Mouse (Mus musculus) cerebellum, adult (tissue): ENCODE data around the gene Art1.

Experiments used
- ATAC-seq: cut with Nextera tagmentation; 2 replicates; pipeline ENCODE4 v1.9.2; 2017; ENCODE audit warnings: mild to moderate bottlenecking, moderate library complexity, mixed read lengths; ENCODE audit not compliant: insufficient number of reproducible peaks, low FRiP score, low TSS enrichment

The Art1 gene

GRCm38 (mm10) chr7:102101487-102101886 is at the start of gene Art1:
Gene Art1, plus strand, starts transcription at chr7:102101743.
- no peak for ATAC-seq

GRCm38 (mm10) chr7:102061353-102061752 is 40.2 kb upstream of the Art1 start:
- no peak for ATAC-seq

GRCm38 (mm10) chr7:102062203-102062602 is 39.3 kb upstream of the Art1 start:
- ATAC-seq = no peak

DNA sequence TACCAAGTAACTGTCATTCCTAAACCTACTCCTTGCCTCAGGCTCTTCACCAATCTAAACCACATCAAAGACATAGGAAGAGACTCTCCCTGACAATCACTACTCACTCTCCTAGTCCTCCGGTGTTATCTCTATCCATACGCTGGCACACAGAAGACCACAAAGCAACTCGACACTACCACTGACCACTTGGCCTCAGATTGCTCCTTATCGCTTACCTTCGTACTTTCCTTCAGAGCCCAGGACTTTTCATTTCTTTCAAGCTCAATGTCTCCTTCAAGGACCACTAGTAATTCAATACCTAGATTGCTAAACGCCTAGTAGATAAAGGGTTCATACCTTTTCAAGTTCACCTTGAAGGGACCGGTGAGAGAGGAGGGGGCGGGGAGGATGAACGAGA is 37.7 kb upstream of the Art1 start:
- ATAC-seq = no peak

DNA sequence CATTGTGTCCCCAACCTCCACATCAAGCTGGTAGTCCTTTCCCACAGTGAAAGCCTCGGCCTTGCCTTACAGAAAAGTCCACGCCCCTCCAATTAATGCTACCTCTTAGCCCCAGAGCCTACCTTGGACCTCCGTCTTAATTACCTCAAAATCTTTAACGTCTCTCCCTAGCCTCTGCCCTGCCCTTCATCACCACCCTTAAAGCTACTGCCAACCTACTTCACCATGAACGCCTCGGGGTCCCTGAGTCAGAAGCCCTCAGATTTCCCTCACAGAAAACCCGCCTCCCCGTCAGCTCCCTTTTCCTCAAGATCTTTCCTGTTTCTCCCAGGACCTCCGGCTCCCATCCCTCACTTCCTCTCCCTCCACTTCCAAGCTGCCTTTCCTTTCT is 36.9 kb upstream of the Art1 start:
- no peak; the same call in 1 of the 2 replicates for ATAC-seq

DNA sequence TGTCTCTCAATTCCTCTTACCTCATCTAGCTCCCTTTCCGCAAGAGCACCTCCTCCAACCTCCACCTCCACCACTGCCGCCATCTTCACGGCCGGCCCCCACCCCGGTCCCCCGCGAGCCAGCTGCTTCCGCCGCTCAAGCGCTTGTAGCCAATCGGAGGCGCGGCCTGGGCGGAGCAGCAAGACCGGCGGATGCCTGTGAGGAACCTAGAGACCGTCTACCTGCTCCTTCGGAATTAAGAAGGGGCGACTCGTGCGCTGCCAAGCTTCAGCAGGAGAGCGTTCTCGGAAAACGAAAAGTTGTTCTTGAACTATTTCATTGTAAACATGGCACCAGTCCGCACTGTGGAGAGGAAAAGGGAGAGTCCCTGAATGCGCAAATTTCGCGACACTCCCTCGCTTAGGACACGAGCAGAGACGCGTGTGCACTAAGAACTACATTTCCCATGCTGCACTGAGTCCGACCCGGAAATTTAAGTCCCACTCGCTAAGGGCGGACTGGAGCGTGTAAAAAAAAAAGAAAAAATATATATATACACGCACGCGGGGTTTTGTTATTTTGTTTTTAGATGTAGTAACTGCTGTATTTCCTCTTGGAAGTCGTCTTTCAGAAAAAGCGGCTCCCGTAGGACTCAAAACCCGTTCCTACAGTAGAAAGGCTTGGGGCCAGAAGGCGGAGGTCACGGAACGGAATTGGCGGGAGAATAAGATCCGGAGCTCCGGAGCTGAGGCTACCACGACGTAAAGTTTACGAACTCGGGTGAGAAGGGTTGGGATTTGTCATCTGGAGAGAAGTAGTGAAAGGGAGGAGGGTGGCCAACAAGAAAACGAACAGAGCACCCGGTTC is 36.3 kb upstream of the Art1 start, which contains the start of the genes Rnf121, Xndc1 and Xntrpc:
Gene Rnf121, minus strand, starts transcription at position 424 of the 846 bp plus-strand sequence.
Gene Xndc1, plus strand, starts transcription at position 466 of the 846 bp plus-strand sequence.
Gene Xntrpc, plus strand, starts transcription at position 668 of the 846 bp plus-strand sequence.
- peak; percentile 95 for ATAC-seq

GRCm38 (mm10) chr7:102066363-102066762 is 35.2 kb upstream of the Art1 start:
- no peak for ATAC-seq

- no peak for ATAC-seq
Measured at GRCm38 (mm10) chr7:102076714-102077296, 24.7 kb upstream of the Art1 start.

- ATAC-seq = no peak
Measured at GRCm38 (mm10) chr7:102078517-102078916, 23.0 kb upstream of the Art1 start.

GRCm38 (mm10) chr7:102080311-102080710 is 21.2 kb upstream of the Art1 start:
- ATAC-seq = no peak

DNA sequence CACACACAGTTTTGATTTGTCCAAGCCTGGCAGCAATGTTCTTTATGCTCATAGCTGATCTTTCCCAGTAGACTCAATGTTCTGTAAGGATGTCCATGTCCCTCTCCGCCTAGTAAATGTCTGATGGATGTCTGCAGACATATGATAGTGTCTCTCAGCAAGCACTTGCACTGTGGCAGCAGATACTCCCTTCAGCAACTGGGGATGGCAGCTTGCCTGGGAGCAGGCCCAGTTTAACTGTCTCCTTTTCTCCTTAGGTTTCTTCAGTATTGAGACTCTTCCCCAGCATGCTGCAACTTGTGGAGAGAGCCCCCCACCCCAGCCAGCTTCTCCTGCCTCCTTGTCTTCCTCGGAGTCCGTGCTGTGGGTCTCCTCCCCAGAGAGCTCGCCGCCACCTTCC is 19.8 kb upstream of the Art1 start:
- no peak for ATAC-seq

DNA sequence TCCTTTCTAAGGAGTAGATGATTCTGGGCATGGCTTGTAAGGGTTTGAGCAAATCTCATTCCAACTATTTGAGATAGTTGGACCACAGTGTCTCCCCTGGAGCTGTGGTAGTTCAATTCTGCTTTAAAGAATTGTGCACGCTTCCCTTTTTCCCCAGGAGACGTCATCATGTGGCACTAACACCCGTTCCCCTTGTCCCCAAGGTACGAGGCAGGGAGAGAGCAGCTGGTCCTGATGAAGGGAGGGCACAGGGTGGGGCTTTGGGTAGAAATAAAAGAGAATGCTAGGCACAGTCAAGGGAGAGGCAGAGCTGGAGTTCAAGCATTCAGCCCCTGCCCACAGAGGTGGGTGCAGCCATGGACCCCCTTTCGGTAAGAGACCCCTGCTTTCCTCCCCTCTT is 18.7 kb upstream of the Art1 start, which contains the start of gene Trpc2:
Gene Trpc2, plus strand, starts transcription at position 301 of the 400 bp plus-strand sequence.
- ATAC-seq = no peak

GRCm38 (mm10) chr7:102084041-102084696 is 17.4 kb upstream of the Art1 start:
- no peak for ATAC-seq

- no peak for ATAC-seq
Measured at GRCm38 (mm10) chr7:102087336-102087735, 14.2 kb upstream of the Art1 start.

DNA sequence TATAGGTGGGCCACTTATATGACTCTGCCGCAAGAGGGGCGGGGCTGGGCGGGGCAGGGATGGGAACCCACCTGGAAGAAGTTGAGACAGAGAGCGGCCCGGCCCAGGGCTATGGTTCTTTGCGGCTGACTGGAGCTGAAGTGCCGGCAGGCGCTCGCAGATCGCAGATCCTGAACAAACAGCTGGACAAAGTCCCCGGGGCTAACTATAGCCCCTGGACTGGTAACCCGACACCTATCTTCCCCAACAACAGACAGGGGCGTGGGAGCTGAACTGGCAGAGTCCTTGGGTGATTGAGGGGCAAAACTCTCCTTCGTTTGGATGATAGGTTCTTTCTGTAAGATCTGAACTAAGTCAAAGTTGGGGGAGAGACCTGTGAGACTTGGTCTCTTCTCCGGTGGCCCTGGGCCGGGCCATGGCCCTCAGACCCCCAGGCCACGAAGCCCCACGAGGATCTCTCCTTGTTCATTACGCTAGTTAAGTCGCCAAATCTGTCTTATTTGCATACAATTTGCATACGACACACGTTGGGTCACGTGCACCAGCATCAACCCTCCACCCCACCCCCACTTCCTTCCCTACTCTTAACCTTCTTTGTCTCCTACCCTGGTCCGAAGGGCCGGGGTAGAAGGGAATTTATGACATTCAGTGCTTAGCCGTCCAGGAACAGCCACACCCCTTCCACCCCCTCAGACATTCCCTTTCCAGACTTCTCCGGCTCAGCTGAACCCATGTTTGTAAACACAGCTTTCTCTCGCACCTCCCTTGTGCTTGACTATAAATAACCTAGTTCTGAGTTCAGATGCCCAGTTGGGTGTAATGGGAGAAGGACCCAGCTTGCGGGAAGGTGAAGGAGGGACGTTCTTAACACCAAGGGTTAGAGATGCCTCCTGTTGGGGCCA is 1.5 kb upstream of the Art1 start:
- no peak for ATAC-seq

GRCm38 (mm10) chr7:102100868-102101267 is 675 bp upstream of the Art1 start:
- no peak for ATAC-seq

DNA sequence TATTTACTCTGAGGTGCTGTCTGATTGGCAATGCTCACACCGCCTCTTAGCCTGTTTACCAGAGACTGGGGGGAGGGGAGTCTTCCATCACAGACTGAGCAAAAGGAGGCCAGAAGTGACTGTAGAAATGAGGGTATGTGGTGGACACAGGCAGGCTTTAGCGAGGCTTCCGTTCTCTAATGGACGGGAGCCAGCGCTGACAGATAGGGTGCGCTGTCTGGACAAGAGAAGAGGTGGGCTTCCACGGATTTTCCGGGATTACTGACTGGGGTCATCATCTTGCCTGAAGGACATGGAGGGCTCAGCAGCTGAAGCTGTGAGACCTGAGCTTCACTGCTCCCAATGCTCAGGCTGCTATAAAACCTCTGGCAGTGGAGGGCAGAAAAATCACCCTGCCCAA is 698 bp downstream of the Art1 start:
- no peak for ATAC-seq

DNA sequence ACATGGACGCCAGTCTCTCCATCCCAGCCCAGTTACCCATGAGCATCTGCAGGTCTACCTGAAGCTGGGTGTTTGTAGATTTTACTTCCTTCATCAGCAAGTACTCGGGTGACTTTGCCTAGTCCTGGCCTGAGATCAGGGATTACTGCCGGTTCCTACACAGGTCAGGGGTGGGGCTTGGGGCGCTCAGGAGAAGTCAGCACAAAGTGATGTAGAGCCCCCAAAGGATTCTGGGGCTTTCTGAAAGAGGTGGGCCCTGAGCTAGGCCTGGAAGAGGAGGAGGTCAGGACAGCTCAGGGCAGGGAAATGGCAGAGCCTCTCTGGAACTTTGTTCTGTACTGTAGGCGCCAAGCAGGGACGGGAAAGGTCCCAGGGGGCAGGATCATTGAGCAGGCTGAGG is 1.2 kb downstream of the Art1 start:
- ATAC-seq = no peak

DNA sequence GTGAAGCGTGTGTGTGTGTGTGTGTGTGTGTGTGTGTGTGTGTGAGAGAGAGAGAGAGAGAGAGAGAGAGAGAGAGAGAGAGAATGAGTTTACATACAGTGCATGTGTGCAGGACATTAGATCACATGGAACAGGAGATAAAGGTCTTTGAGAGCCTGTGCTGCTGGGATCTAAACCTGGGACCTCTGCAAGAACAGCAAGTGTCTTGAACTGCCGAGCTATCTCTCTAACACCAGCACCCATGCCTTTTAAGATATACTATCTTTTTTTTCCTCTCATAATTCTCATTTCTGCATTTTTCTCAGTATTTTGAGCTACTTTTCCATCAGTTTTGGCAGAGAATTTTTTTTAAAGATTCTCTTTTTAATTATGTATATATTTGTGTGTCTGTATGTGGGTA is 2.0 kb downstream of the Art1 start:
- no peak for ATAC-seq

DNA sequence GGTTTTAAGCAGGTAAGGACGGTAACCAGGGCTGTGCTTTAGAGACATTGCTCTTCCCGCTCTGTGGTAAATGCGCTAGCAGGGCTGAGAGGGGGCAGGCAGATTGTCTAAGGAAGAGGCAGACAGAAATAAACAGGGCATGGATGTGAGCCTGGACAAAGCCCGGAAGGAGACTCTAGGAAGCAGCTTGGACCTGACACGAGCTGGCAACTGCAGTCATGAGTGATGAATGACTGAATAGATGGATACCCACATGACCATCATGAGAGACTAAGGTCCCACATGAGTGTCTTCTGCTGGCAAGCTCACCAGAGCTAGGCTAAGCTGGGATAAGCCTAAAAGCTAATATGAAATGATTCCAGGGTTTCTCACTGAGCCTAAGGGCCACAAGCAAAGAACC is 2.6 kb downstream of the Art1 start:
- no peak for ATAC-seq
